Mouse (Mus musculus) bone marrow macrophage, adult 2 months (primary cell): ENCODE data around the gene Cftr.

Experiments
- CTCF ChIP-seq: IDR thresholded peaks from 2 replicates; pipeline ENCODE4 v1.5.1; 2012; ENCODE audit warnings: low read depth, mild to moderate bottlenecking, low read length, moderate library complexity
- POLR2A ChIP-seq: IDR thresholded peaks from 2 replicates; pipeline ENCODE4 v1.6.1; 2012; ENCODE audit warnings: mild to moderate bottlenecking, low read depth, low read length, borderline replicate concordance

GRCm38 (mm10) chr6:18369054-18369453 is 198.6 kb downstream of the Cftr start:
- TF ChIP-seq POLR2A (no peak), CTCF (no peak)
